Mouse (Mus musculus) midbrain, embryonic 15.5 days (tissue): ENCODE results near the gene Acat2. TPM values are rescaled to one million over a fixed set of nuclear protein-coding genes. Genes with fewer than 3 reads are reported as not detected.

Experiments used
- ATAC-seq: fragments of 200-750 bp; cut with Nextera tagmentation; replicated peaks from 2 replicates; pipeline ENCODE4 v1.8.0; 2017; ENCODE audit warnings: moderate TSS enrichment
- H3K27ac ChIP-seq: fragments of 300-500 bp; sonication (generic); 2 replicates; pipeline ENCODE4 v1.5.1; 2015; ENCODE audit warnings: mild to moderate bottlenecking, inconsistent platforms
- H3K27me3 ChIP-seq: fragments of 300-500 bp; sonication (generic); replicated peaks from 2 replicates; pipeline ENCODE4 v1.6.1; 2015; ENCODE audit warnings: inconsistent platforms
- H3K36me3 ChIP-seq: fragments of 300-500 bp; sonication (generic); replicated peaks from 2 replicates; pipeline ENCODE4 v1.6.1; 2015; ENCODE audit warnings: inconsistent platforms
- H3K4me1 ChIP-seq: fragments of 300-500 bp; sonication (generic); 2 replicates; pipeline ENCODE4 v1.6.1; 2015; ENCODE audit warnings: inconsistent platforms
- H3K4me2 ChIP-seq: fragments of 300-500 bp; sonication (generic); 2 replicates; pipeline ENCODE4 v1.6.1; 2015; ENCODE audit warnings: inconsistent platforms, mild to moderate bottlenecking, moderate library complexity
- H3K4me3 ChIP-seq: fragments of 300-500 bp; sonication (generic); 2 replicates; pipeline ENCODE4 v1.5.1; 2015; ENCODE audit warnings: mild to moderate bottlenecking, inconsistent platforms
- H3K9ac ChIP-seq: fragments of 300-500 bp; sonication (generic); 2 replicates; pipeline ENCODE4 v1.6.1; 2015; ENCODE audit warnings: mild to moderate bottlenecking, inconsistent platforms
- H3K9me3 ChIP-seq: fragments of 300-500 bp; sonication (generic); 2 replicates; pipeline ENCODE4 v1.6.1; 2016; ENCODE audit warnings: inconsistent platforms
- WGBS: fragments of 180-500 bp; shearing (Covaris S2); methylation state at CpG from one replicate; pipeline ENCODE4 v1.1.7; 2015; ENCODE audit warnings: mixed read lengths; 5-methylcytosine and 5-hydroxymethylcytosine counted together
- polyA plus RNA-seq: library from polyadenylated mRNA; unstranded; fragments of >200 nt; fragmentation: Nextera tagmentation; extraction: Ambion mirVana; gene quantifications from 2 replicates; pipeline ENCODE4 v1.2.1, GENCODE M21; 2015

Acat2 gene
- polyA plus RNA-seq, 1 experiment from 2014 or later = 346 TPM

DNA sequence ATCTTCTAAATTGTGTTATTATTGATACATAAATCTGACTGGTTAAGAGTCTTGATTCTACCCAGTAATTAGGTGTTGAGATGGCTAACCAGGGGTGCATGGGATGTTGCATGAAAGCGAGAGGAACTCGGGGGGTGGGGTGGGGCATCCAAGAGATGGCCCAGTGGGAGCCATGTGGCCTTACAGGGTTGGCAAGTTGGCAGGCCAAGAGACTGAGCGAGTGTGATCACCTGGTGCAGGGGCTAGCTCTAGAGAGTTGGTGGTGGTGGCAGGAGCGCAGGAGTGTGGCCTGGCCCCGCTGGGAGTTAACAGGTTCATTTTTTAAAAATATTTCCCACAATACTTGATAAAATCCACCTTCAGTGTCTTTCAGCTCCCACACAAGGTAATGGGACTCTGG is 62.9 kb downstream of the Acat2 start:
- H3K4me1 ChIP-seq = no peaks in the 10 kb centered on the region
- no peaks in the 10 kb centered on the region for H3K9me3 ChIP-seq
- no peak overlapping the region for H3K4me3 ChIP-seq
- no peaks in the 10 kb centered on the region for H3K27me3 ChIP-seq
- H3K9ac ChIP-seq = no peak overlapping the region
- H3K36me3 ChIP-seq = 0 out of 2 replicates have a peak, but pooled peaks cover 3% of the 10 kb centered on the region
- H3K27ac ChIP-seq = peak overlapping the region; percentile 63; the same call in 1 of the 2 replicates
- ATAC-seq = peak; percentile 68
- 84% methylated on average over 5 of the region's 5 CpGs for WGBS
- H3K4me2 ChIP-seq = no peak overlapping the region

Other genes with a start within 250 kb of the Acat2 start
- 10.8 and 11.2 TPM in 2 replicates for gene Igf2r, start 191.1 kb downstream of the Acat2 start, polyA plus RNA-seq
- gene Mas1, start 92.6 kb downstream of the Acat2 start, polyA plus RNA-seq = 0.13 TPM in 1 of 2 replicates, not detected in the other
- not detected in 2 replicates for gene Mrgprh, start 84.7 kb downstream of the Acat2 start, polyA plus RNA-seq
- gene Pnldc1, start 50.5 kb downstream of the Acat2 start, polyA plus RNA-seq = 1.6 and 2.2 TPM in 2 replicates
- gene Tcp1, start 45.0 kb downstream of the Acat2 start, polyA plus RNA-seq = 325 and 344 TPM in 2 replicates
- gene Mrpl18, start 44.4 kb downstream of the Acat2 start, polyA plus RNA-seq = 113 and 129 TPM in 2 replicates
- 1.2 and 1.9 TPM in 2 replicates for gene Acat3, start 20.1 kb downstream of the Acat2 start, polyA plus RNA-seq
- 132 and 134 TPM in 2 replicates for gene Wtap, start 33.4 kb upstream of the Acat2 start, polyA plus RNA-seq
- gene Sod2, start 46.1 kb upstream of the Acat2 start, polyA plus RNA-seq = 118 and 119 TPM in 2 replicates
- 0.17 TPM in 1 of 2 replicates, not detected in the other for gene Gpr31b, start 91.5 kb upstream of the Acat2 start, polyA plus RNA-seq
- gene Tcp10b, start 100.4 kb upstream of the Acat2 start, polyA plus RNA-seq = 0.13 and 0.15 TPM in 2 replicates
- not detected in 2 replicates for gene Unc93a, start 171.1 kb upstream of the Acat2 start, polyA plus RNA-seq